Mouse (Mus musculus) testis, adult 2 months (tissue): Measurements from ENCODE around the gene Pid1. TPM values are rescaled to one million over a fixed set of nuclear protein-coding genes. Genes with fewer than 3 reads are reported as not detected.
A peak's percentile ranks its signal among the peaks of the same experiment; 100 is the strongest.

Source experiments
- H3K27ac ChIP-seq: fragments of 200-500 bp; 2 replicates; pipeline ENCODE4 v1.5.1; 2012; ENCODE audit warnings: low read depth, low read length; ENCODE audit not compliant: control insufficient read depth, insufficient read depth
- H3K27me3 ChIP-seq: fragments of 200-500 bp; 2 replicates; pipeline ENCODE4 v1.6.1; 2012; ENCODE audit warnings: mild to moderate bottlenecking, low read length, moderate library complexity; ENCODE audit not compliant: control insufficient read depth, insufficient read depth
- H3K36me3 ChIP-seq: fragments of 200-500 bp; 2 replicates; pipeline ENCODE4 v1.6.1; 2012; ENCODE audit warnings: mild to moderate bottlenecking, low read length; ENCODE audit not compliant: control insufficient read depth, insufficient read depth
- H3K4me1 ChIP-seq: fragments of 200-500 bp; 2 replicates; pipeline ENCODE4 v1.6.1; 2012; ENCODE audit warnings: low read length; ENCODE audit not compliant: control insufficient read depth, insufficient read depth
- H3K4me3 ChIP-seq: fragments of 200-500 bp; 2 replicates; pipeline ENCODE4 v1.5.1; 2012; ENCODE audit warnings: low read depth, mild to moderate bottlenecking, low read length, moderate library complexity, mixed read lengths; ENCODE audit not compliant: control insufficient read depth
- CTCF ChIP-seq: fragments of 200-500 bp; IDR thresholded peaks from 2 replicates; pipeline ENCODE4 v1.5.1; 2012; ENCODE audit warnings: low read depth, mild to moderate bottlenecking, inconsistent platforms, low read length, moderate library complexity; ENCODE audit not compliant: control insufficient read depth, insufficient read depth, insufficient replicate concordance
- POLR2A ChIP-seq: fragments of 200-500 bp; IDR thresholded peaks from 2 replicates; pipeline ENCODE4 v1.6.1; 2012; ENCODE audit warnings: low read depth, mild to moderate bottlenecking, inconsistent platforms, low read length, moderate library complexity; ENCODE audit not compliant: control insufficient read depth
- polyA plus RNA-seq: library from polyadenylated mRNA; depleted of rRNA; stranded (reverse); fragments of >200 nt; gene quantifications from 2 replicates; pipeline ENCODE4 v1.2.3, GENCODE M21; 2012

The Pid1 gene
- polyA plus RNA-seq, 1 experiment: 0.95 TPM

- H3K4me3 ChIP-seq: no peak overlapping the region
- no peaks in the 10 kb centered on the region for H3K36me3 ChIP-seq
- no peaks in the 10 kb centered on the region for H3K27me3 ChIP-seq
- TF ChIP-seq CTCF (peak; percentile 16; the same call in 1 of the 2 replicates), POLR2A (no peak)
- no peak overlapping the region for H3K27ac ChIP-seq
- H3K4me1 ChIP-seq: no peaks in the 10 kb centered on the region; the same call in 1 of the 2 replicates
Measured at GRCm38 (mm10) chr1:84286682-84287111, 77.3 kb downstream of the Pid1 start.

GRCm38 (mm10) chr1:84285620-84286019 is 78.4 kb downstream of the Pid1 start:
- Histone ChIP-seq H3K4me3 (no peak overlapping the region), H3K4me1 (no peaks in the 10 kb centered on the region; the same call in 1 of the 2 replicates), H3K27ac (no peak overlapping the region), H3K27me3 (no peaks in the 10 kb centered on the region), H3K36me3 (no peaks in the 10 kb centered on the region)
- no peak for TF ChIP-seq POLR2A
- TF ChIP-seq CTCF: no peak

GRCm38 (mm10) chr1:84284293-84285068 is 79.5 kb downstream of the Pid1 start:
- no peaks in the 10 kb centered on the region; the same call in 1 of the 2 replicates for H3K4me1 ChIP-seq
- no peak for TF ChIP-seq POLR2A
- TF ChIP-seq CTCF: no peak
- no peaks in the 10 kb centered on the region for H3K27me3 ChIP-seq
- H3K4me3 ChIP-seq: peak overlapping the region; percentile 80
- H3K36me3 ChIP-seq: no peaks in the 10 kb centered on the region
- H3K27ac ChIP-seq: no peak overlapping the region

DNA sequence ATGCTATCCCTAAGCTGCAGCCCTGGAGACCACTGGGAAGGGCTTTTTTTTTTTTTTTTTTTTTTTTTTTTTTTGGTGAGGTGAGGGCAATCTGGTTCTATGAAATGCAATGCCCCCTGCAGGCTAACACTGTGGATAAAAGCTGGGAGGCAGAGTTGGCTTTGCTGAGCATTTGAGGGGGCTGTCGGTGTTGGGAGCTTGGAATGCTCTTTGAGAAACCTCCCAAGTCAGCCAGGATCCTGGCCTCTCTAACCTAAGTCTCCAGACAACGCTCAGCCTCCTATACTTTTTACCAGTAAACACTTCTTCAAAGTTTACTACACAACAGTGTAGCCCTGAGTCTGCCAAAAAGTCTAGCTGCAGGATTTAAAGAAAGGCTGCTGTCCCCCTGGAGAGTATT is 80.9 kb downstream of the Pid1 start:
- no peaks in the 10 kb centered on the region for H3K27me3 ChIP-seq
- TF ChIP-seq POLR2A: no peak
- no peak for TF ChIP-seq CTCF
- H3K4me1 ChIP-seq: no peaks in the 10 kb centered on the region; the same call in 1 of the 2 replicates
- H3K36me3 ChIP-seq: no peaks in the 10 kb centered on the region
- peak overlapping the region; percentile 21; the same call in 1 of the 2 replicates for H3K4me3 ChIP-seq
- H3K27ac ChIP-seq: no peak overlapping the region

GRCm38 (mm10) chr1:84280171-84280570 is 83.8 kb downstream of the Pid1 start:
- TF ChIP-seq POLR2A (no peak), CTCF (no peak)
- Histone ChIP-seq H3K4me1 (no peaks in the 10 kb centered on the region; the same call in 1 of the 2 replicates), H3K27me3 (no peaks in the 10 kb centered on the region), H3K4me3 (no peak overlapping the region), H3K27ac (no peak overlapping the region), H3K36me3 (no peaks in the 10 kb centered on the region)

DNA sequence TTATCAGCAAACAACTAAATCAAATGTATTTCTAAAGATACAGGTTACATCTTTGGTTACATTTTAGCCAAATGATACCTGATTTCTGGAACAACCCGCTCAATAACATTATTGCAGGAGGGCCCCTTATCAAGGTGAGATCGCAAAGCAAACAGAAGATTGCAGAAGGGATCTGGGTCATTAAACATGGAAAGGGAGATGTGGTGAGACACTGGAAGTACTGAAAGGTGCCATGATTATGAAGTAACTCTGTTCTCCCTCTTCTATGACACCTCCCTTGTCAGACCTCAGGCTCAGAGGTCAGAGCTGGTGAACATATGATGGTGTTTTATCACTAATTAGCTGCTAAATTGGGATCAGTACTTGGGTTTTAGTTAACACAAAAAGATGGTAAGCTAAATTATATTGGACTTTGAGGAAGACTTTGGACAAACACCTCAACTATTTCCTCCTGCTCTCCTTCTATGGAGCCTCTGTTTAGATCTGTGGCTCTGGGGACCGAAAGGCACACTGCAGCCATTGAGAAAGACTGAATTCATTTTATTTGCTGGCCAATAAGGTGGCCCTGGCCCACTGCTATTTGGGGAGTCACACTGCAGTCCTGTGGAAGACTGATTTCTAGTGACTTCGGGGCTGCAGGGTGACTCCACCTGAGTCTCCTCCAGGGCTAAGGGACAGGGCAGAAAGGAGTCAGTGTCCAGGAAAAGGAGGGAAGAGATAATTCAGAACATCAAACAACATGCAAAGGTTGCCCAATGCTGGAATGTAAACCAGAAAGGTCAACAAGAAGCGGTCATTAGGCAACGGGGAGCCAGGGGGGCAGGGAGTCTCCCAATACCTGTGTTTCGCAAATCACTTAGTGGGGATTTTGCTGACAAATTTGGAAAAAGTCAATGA is 85.4 kb downstream of the Pid1 start:
- TF ChIP-seq CTCF (no peak), POLR2A (no peak)
- H3K4me1 ChIP-seq: no peaks in the 10 kb centered on the region
- H3K36me3 ChIP-seq: no peaks in the 10 kb centered on the region
- no peak overlapping the region for H3K27ac ChIP-seq
- no peak overlapping the region for H3K4me3 ChIP-seq
- H3K27me3 ChIP-seq: no peaks in the 10 kb centered on the region

DNA sequence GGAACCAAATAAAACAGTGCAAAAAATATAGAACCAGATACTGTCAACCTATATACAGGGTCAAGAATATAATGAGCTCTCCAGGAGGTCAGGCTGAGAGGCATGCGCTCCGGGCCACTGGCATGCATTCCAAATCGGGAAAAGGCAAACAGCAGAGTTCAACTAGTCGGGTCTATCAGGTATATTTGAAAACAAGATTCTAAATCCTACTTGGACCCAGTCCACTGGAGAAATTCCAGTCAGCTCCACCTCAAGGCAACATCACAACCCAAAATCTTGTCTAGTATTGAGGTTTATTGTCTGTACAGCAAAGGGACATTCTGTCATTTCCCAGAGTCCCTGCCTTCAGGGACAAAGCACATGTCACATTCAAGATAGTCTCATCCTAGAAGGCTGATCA is 91.0 kb downstream of the Pid1 start:
- H3K27me3 ChIP-seq: no peaks in the 10 kb centered on the region
- no peaks in the 10 kb centered on the region for H3K4me1 ChIP-seq
- no peak for TF ChIP-seq CTCF
- TF ChIP-seq POLR2A: no peak
- H3K4me3 ChIP-seq: no peak overlapping the region
- H3K27ac ChIP-seq: no peak overlapping the region
- no peaks in the 10 kb centered on the region for H3K36me3 ChIP-seq
